Mouse (Mus musculus) adrenal gland, adult 2 months (tissue): ENCODE data around the gene Tyms. TPM values are rescaled to one million over a fixed set of nuclear protein-coding genes. Genes with fewer than 3 reads are reported as not detected.

Source experiments
- DNase-seq: peaks from one replicate; pipeline ENCODE4 v3.0.0; 2021
- long read RNA-seq: library from polyadenylated mRNA; stranded (forward); transcript quantifications from one replicate; pipeline ENCODE4 v2.0.0, GENCODE M21; 2021
- polyA plus RNA-seq: library from polyadenylated mRNA; depleted of rRNA; stranded (reverse); fragments of >200 nt; gene quantifications from 2 replicates; pipeline ENCODE4 v1.2.3, GENCODE M21; 2012; rRNA removed
- total RNA-seq, 2 experiments: library from RNA; stranded (reverse); gene quantifications; 2 replicates each; pipeline ENCODE4 v1.2.3; 2021

Tyms gene
- total RNA-seq (10 to 100 TPM; 15.4 to 19.9 TPM), polyA plus RNA-seq (17.8 and 17.9 TPM in 2 replicates)
- long read RNA-seq, transcript Tyms-201 (7 exons, 3,163 nt): major isoform, 8 of 10 reads
- long read RNA-seq, partial matches to known transcripts: 0 of 10 reads
- long read RNA-seq, other reads (novel, unspliced or antisense): 2 of 10 reads

- peak; percentile 85 for DNase-seq
Measured at GRCm38 (mm10) chr5:30072825-30073821, at the start of gene Tyms. Gene Tyms (minus strand): TSS chr5:30073617.

- DNase-seq: no peak
Measured at GRCm38 (mm10) chr5:30122481-30122880, 49.1 kb upstream of the Tyms start.

GRCm38 (mm10) chr5:30120106-30120505 lies 46.7 kb upstream of the Tyms start:
- DNase-seq: no peak

- no peak for DNase-seq
Measured at GRCm38 (mm10) chr5:30119163-30119562, 45.7 kb upstream of the Tyms start.

GRCm38 (mm10) chr5:30118018-30118417 lies 44.6 kb upstream of the Tyms start:
- DNase-seq: no peak

- no peak for DNase-seq
Measured at GRCm38 (mm10) chr5:30115718-30116117, 42.3 kb upstream of the Tyms start.

GRCm38 (mm10) chr5:30114761-30115140 lies 41.3 kb upstream of the Tyms start:
- DNase-seq: no peak

- DNase-seq: peak; percentile 68
Measured at GRCm38 (mm10) chr5:30113881-30114760, 40.7 kb upstream of the Tyms start.

- no peak for DNase-seq
Measured at GRCm38 (mm10) chr5:30112533-30113068, 39.2 kb upstream of the Tyms start.

- no peak for DNase-seq
Measured at GRCm38 (mm10) chr5:30111771-30112170, 38.4 kb upstream of the Tyms start.

- no peak for DNase-seq
Measured at GRCm38 (mm10) chr5:30111126-30111525, 37.7 kb upstream of the Tyms start.

- no peak for DNase-seq
Measured at GRCm38 (mm10) chr5:30110371-30111060, 37.1 kb upstream of the Tyms start.

- DNase-seq: no peak
Measured at GRCm38 (mm10) chr5:30109899-30110298, 36.5 kb upstream of the Tyms start.

- no peak for DNase-seq
Measured at GRCm38 (mm10) chr5:30108233-30108632, 34.8 kb upstream of the Tyms start.

- no peak for DNase-seq
Measured at GRCm38 (mm10) chr5:30107611-30108041, 34.2 kb upstream of the Tyms start.

GRCm38 (mm10) chr5:30107186-30107585 lies 33.8 kb upstream of the Tyms start:
- no peak for DNase-seq

- no peak for DNase-seq
Measured at GRCm38 (mm10) chr5:30106756-30107155, 33.3 kb upstream of the Tyms start.

GRCm38 (mm10) chr5:30105668-30106300 lies 32.4 kb upstream of the Tyms start, which contains the start of gene 3110082J24Rik:
Gene 3110082J24Rik (minus strand): TSS chr5:30106086.
- no peak for DNase-seq

GRCm38 (mm10) chr5:30104841-30105667 lies 31.6 kb upstream of the Tyms start, which contains the start of gene Garem2:
Gene Garem2 (plus strand): TSS chr5:30105161.
- DNase-seq: peak; percentile 42

- DNase-seq: peak; percentile 59
Measured at GRCm38 (mm10) chr5:30104339-30104738, 30.9 kb upstream of the Tyms start.
